Mouse (Mus musculus) lung, postnatal 0 days (tissue): ENCODE measurements around the gene Gm20388.

Source experiments
- CTCF ChIP-seq: IDR thresholded peaks from 2 replicates; pipeline ENCODE4 v1.5.1; 2016; ENCODE audit warnings: antibody characterized with exemption, mild to moderate bottlenecking
- EP300 ChIP-seq: IDR thresholded peaks from 2 replicates; pipeline ENCODE4 v1.6.1; 2016; ENCODE audit warnings: antibody characterized with exemption, mild to moderate bottlenecking, control low read depth

DNA sequence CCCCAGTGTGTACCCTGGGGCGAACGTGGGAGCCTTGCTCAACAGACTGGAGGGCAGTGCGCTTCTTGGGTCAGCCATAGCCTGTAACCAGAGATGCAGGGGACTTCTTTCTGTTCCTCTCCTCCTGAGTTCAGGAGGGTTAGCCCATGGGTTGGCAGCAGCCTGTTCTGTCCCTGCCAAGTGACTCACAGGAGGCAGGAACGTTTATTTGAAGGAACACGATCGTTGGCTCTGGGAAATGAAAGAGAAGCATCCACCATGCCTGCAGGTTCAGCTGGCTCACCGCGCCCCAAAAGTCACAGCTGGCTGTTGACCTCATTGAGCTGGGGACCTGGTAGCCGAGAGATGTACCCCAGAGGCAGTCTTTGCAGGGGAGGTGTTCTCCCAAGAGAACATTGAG lies 397.9 kb downstream of the Gm20388 start:
- TF ChIP-seq CTCF (no peak), EP300 (no peak)
